In genomic region chr7:80970913-80971312, GRCm38 (mm10) we compare ENCODE assay signal across 15 mouse cellular contexts. TPM values are rescaled to one million over a fixed set of nuclear protein-coding genes. Genes with fewer than 3 reads are reported as not detected.
DNase-seq lines count a peak whose midpoint lies in the region; ATAC-seq and TF ChIP-seq lines count a peak whose summit lies in the region.
"Had no signal": no experiment of that assay in that cellular context is flagged by ENCODE, and none has a peak within 500 bp of the region (broad histone marks: within the 10 kb centered on the region; RNA-seq: fewer than 3 reads in every experiment).

No protein-coding gene starts in this region.

- TF ChIP-seq CTCF in testis, adult 2 months (IDR thresholded peaks at IDR 0.05; ENCODE audit: control insufficient read depth, insufficient read depth, insufficient replicate concordance, low read depth, low read length): no peak
- TF ChIP-seq CTCF in thymus, adult 2 months (IDR thresholded peaks at IDR 0.05; ENCODE audit: borderline replicate concordance, control insufficient read depth, extremely low read depth, insufficient read depth, low read length, poor library complexity): no peak

- DNase-seq in heart, embryonic 10.5 days (ENCODE audit: low spot score): no peak
- no peak for DNase-seq in testis, postnatal 10 days (ENCODE audit: low spot score)
- peak; percentile 95 for DNase-seq in kidney, adult 9 months
- DNase-seq in thymus, adult 2 months: no peak
- no peak for DNase-seq in forebrain, embryonic 11.5 days (ENCODE audit: low spot score)
- DNase-seq: cerebellum, postnatal 14 days; layer of hippocampus, postnatal 36 days; left cerebral cortex, postnatal 4 days; lung, embryonic 14.5 days had no signal

- ATAC-seq in heart, embryonic 11.5 days (replicated peaks; ENCODE audit: insufficient number of reproducible peaks, low FRiP score, low TSS enrichment): no peak
- ATAC-seq in forebrain, embryonic 12.5 days (ENCODE audit: low FRiP score): no peak
- no peak for ATAC-seq in forebrain, embryonic 11.5 days (replicated peaks; ENCODE audit: low FRiP score)
- ATAC-seq: forebrain, embryonic 15.5 days; midbrain, embryonic 13.5 days had no signal

- H3K27ac ChIP-seq in heart, embryonic 11.5 days (ENCODE audit: low read depth, low read length): no peak overlapping the region
- H3K27ac ChIP-seq in heart, embryonic 10.5 days: no peak overlapping the region
- H3K27ac ChIP-seq in testis, adult 2 months (ENCODE audit: control insufficient read depth, insufficient read depth, low read depth, low read length): no peak overlapping the region
- no peak overlapping the region for H3K27ac ChIP-seq in thymus, adult 2 months (ENCODE audit: control insufficient read depth, insufficient read depth, low read length)
- H3K27ac ChIP-seq in forebrain, embryonic 12.5 days: no peak overlapping the region
- no peak overlapping the region for H3K27ac ChIP-seq in forebrain, embryonic 11.5 days (ENCODE audit: low read depth, low read length)
- H3K27ac ChIP-seq: forebrain, embryonic 15.5 days; hindbrain, embryonic 14.5 days; midbrain, embryonic 13.5 days had no signal

- WGBS in heart, embryonic 11.5 days (ENCODE audit: insufficient replicate concordance): 61% methylated on average over 3 of the region's 3 CpGs
- WGBS in heart, embryonic 10.5 days: 67% methylated on average over 3 of the region's 3 CpGs
- 78% methylated on average over 3 of the region's 3 CpGs for WGBS in thymus, adult 2 months
- WGBS in forebrain, embryonic 12.5 days: 78% methylated on average over 3 of the region's 3 CpGs
- 69% methylated on average over 3 of the region's 3 CpGs for WGBS in forebrain, embryonic 11.5 days

- H3K4me1 ChIP-seq in heart, embryonic 11.5 days (ENCODE audit: control insufficient read depth, insufficient read depth, low read length): no peaks in the 10 kb centered on the region
- H3K4me1 ChIP-seq in heart, embryonic 10.5 days: no peaks in the 10 kb centered on the region
- no peaks in the 10 kb centered on the region for H3K4me1 ChIP-seq in testis, adult 2 months (ENCODE audit: control insufficient read depth, insufficient read depth, low read length)
- H3K4me1 ChIP-seq in thymus, adult 2 months (replicated peaks; ENCODE audit: control insufficient read depth, insufficient read depth, low read length): no peaks in the 10 kb centered on the region
- no peaks in the 10 kb centered on the region for H3K4me1 ChIP-seq in forebrain, embryonic 12.5 days
- H3K4me1 ChIP-seq in forebrain, embryonic 11.5 days (replicated peaks; ENCODE audit: control insufficient read depth, insufficient read depth, low read length): no peaks in the 10 kb centered on the region
- H3K4me1 ChIP-seq: forebrain, embryonic 15.5 days; midbrain, embryonic 13.5 days had no signal

- no peak overlapping the region for H3K4me2 ChIP-seq in heart, embryonic 11.5 days
- no peak overlapping the region for H3K4me2 ChIP-seq in forebrain, embryonic 12.5 days
- no peak overlapping the region for H3K4me2 ChIP-seq in forebrain, embryonic 11.5 days (ENCODE audit: low read depth, low read length, severe bottlenecking)
- H3K4me2 ChIP-seq: forebrain, embryonic 15.5 days; hindbrain, embryonic 14.5 days; lung, embryonic 14.5 days; midbrain, embryonic 13.5 days had no signal

- H3K9ac ChIP-seq in heart, embryonic 11.5 days (ENCODE audit: low read depth, low read length): 0 out of 2 replicates have a peak overlapping the region, but pooled peaks have one; percentile 16
- H3K9ac ChIP-seq in forebrain, embryonic 12.5 days: no peak overlapping the region
- no peak overlapping the region for H3K9ac ChIP-seq in forebrain, embryonic 11.5 days (ENCODE audit: low read length)
- H3K9ac ChIP-seq: forebrain, embryonic 15.5 days; hindbrain, embryonic 14.5 days; lung, embryonic 14.5 days; midbrain, embryonic 13.5 days had no signal

- H3K36me3 ChIP-seq in heart, embryonic 11.5 days (ENCODE audit: control insufficient read depth, insufficient read depth, low read length): no peaks in the 10 kb centered on the region
- no peaks in the 10 kb centered on the region for H3K36me3 ChIP-seq in heart, embryonic 10.5 days
- H3K36me3 ChIP-seq in testis, adult 2 months (ENCODE audit: control insufficient read depth, insufficient read depth, low read length): no peaks in the 10 kb centered on the region
- H3K36me3 ChIP-seq in thymus, adult 2 months (ENCODE audit: control insufficient read depth, insufficient read depth, low read length): no peaks in the 10 kb centered on the region
- H3K36me3 ChIP-seq in forebrain, embryonic 12.5 days (replicated peaks): no peaks in the 10 kb centered on the region
- no peaks in the 10 kb centered on the region for H3K36me3 ChIP-seq in forebrain, embryonic 11.5 days (ENCODE audit: control insufficient read depth, insufficient read depth, low read length)
- H3K36me3 ChIP-seq: forebrain, embryonic 15.5 days; midbrain, embryonic 13.5 days had no signal

- H3K4me3 ChIP-seq in heart, embryonic 11.5 days (ENCODE audit: low read depth, low read length): no peak overlapping the region
- H3K4me3 ChIP-seq in heart, embryonic 10.5 days: no peak overlapping the region
- peak overlapping the region; percentile 16; the same call in 1 of the 2 replicates for H3K4me3 ChIP-seq in testis, adult 2 months (ENCODE audit: control insufficient read depth, low read depth, low read length)
- H3K4me3 ChIP-seq in thymus, adult 2 months (ENCODE audit: control insufficient read depth, insufficient read depth, low read length): no peak overlapping the region
- H3K4me3 ChIP-seq in forebrain, embryonic 12.5 days (replicated peaks): no peak overlapping the region
- no peak overlapping the region for H3K4me3 ChIP-seq in forebrain, embryonic 11.5 days (ENCODE audit: low read depth, low read length)
- H3K4me3 ChIP-seq: forebrain, embryonic 15.5 days; midbrain, embryonic 13.5 days had no signal

- H3K27me3 ChIP-seq in heart, embryonic 11.5 days (ENCODE audit: control insufficient read depth, insufficient read depth, low read length): no peaks in the 10 kb centered on the region
- no peaks in the 10 kb centered on the region for H3K27me3 ChIP-seq in heart, embryonic 10.5 days (ENCODE audit: insufficient read depth, poor library complexity, severe bottlenecking)
- no peaks in the 10 kb centered on the region for H3K27me3 ChIP-seq in testis, adult 2 months (ENCODE audit: control insufficient read depth, insufficient read depth, low read length)
- H3K27me3 ChIP-seq in thymus, adult 2 months (ENCODE audit: control insufficient read depth, insufficient read depth, low read length): no peaks in the 10 kb centered on the region
- H3K27me3 ChIP-seq in forebrain, embryonic 12.5 days: no peaks in the 10 kb centered on the region
- H3K27me3 ChIP-seq in forebrain, embryonic 11.5 days (ENCODE audit: control insufficient read depth, insufficient read depth, low read length): no peaks in the 10 kb centered on the region
- H3K27me3 ChIP-seq: forebrain, embryonic 15.5 days; midbrain, embryonic 13.5 days had no signal

- no peak for TF ChIP-seq POLR2A in testis, adult 2 months (IDR thresholded peaks at IDR 0.05; ENCODE audit: control insufficient read depth, low read depth, low read length)
- TF ChIP-seq POLR2A in thymus, adult 2 months (IDR thresholded peaks at IDR 0.05; ENCODE audit: control insufficient read depth, extremely low read depth, insufficient read depth, low read length, poor library complexity): no peak

- H3K9me3 ChIP-seq in heart, embryonic 11.5 days (replicated peaks; ENCODE audit: control insufficient read depth, low read length): no peaks in the 10 kb centered on the region
- H3K9me3 ChIP-seq in heart, embryonic 10.5 days: no peaks in the 10 kb centered on the region
- H3K9me3 ChIP-seq in forebrain, embryonic 12.5 days: no peaks in the 10 kb centered on the region
- H3K9me3 ChIP-seq in forebrain, embryonic 11.5 days (ENCODE audit: control insufficient read depth, low read length): no peaks in the 10 kb centered on the region
- H3K9me3 ChIP-seq: forebrain, embryonic 15.5 days; midbrain, embryonic 13.5 days had no signal

RNA-seq across cellular contexts. Expression of gene Zfp592, which starts 22.6 kb away (rescaled TPM):
- polyA plus RNA-seq in heart, embryonic 11.5 days (2014; fragmentation: Nextera tagmentation; extraction: Ambion mirVana): 12.4 and 13.4 TPM in 2 replicates
- polyA plus RNA-seq in heart, embryonic 10.5 days (2016; fragmentation: Nextera tagmentation; extraction: Ambion mirVana): 14.8 and 15.1 TPM in 2 replicates
- 16.4 and 19.2 TPM in 2 replicates for polyA plus RNA-seq in testis, adult 2 months (2012; rRNA removed)
- 45.0 and 46.2 TPM in 2 replicates for polyA plus RNA-seq in thymus, adult 2 months (2012; rRNA removed)
- 12.1 and 14.3 TPM in 2 replicates for polyA plus RNA-seq in forebrain, embryonic 12.5 days (2016; fragmentation: Nextera tagmentation; extraction: Ambion mirVana)
- polyA plus RNA-seq in forebrain, embryonic 11.5 days (2014; fragmentation: Nextera tagmentation; extraction: Ambion mirVana): 15.9 TPM in 2 replicates

RNA-seq across cellular contexts. Expression of gene Sec11a, which starts 23.3 kb away (rescaled TPM):
- 135 and 186 TPM in 2 replicates for polyA plus RNA-seq in heart, embryonic 11.5 days (2014; fragmentation: Nextera tagmentation; extraction: Ambion mirVana)
- 167 and 206 TPM in 2 replicates for polyA plus RNA-seq in heart, embryonic 10.5 days (2016; fragmentation: Nextera tagmentation; extraction: Ambion mirVana)
- 40.7 and 52.0 TPM in 2 replicates for polyA plus RNA-seq in testis, adult 2 months (2012; rRNA removed)
- polyA plus RNA-seq in thymus, adult 2 months (2012; rRNA removed): 92.1 and 107 TPM in 2 replicates
- polyA plus RNA-seq in forebrain, embryonic 12.5 days (2016; fragmentation: Nextera tagmentation; extraction: Ambion mirVana): 169 and 179 TPM in 2 replicates
- 169 and 201 TPM in 2 replicates for polyA plus RNA-seq in forebrain, embryonic 11.5 days (2014; fragmentation: Nextera tagmentation; extraction: Ambion mirVana)
